Mouse (Mus musculus) CD4-positive, CD25-positive, alpha-beta regulatory T cell, adult 4 months (primary cell): ENCODE data around the gene 4933402E13Rik. TPM values are rescaled to one million over a fixed set of nuclear protein-coding genes. Genes with fewer than 3 reads are reported as not detected.

Source experiments
- ATAC-seq: one replicate; pipeline ENCODE4 v1.8.0; 2017
- polyA plus RNA-seq, 2 experiments: library from polyadenylated mRNA; unstranded; fragments of 100-300 nt; shearing (Covaris generic); gene quantifications; one replicate each; pipeline ENCODE4 v1.2.1; 2017

Gene 4933402E13Rik
- polyA plus RNA-seq = not detected

DNA sequence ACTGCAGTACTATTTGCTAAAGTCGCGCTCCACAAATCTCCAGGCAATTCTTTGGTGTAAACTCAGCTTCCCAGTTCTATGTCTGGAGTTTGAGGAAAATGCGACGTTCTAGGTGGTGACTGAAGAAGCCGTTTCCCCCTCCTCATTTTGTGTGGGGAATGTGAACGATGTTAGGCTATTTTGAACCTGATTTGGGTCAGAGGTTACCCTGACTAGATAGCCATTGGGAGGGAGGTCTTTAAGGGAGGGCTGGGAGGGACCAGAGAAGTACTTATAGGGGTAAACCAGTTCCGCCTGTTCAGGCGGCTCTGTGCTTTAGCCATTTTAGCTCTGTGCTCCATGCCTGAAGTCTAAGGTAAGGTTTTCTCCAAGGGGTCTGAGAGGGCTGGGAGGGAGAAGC, at the start of gene 4933402E13Rik:
Gene 4933402E13Rik, plus strand, starts transcription at position 301 of the 400 bp plus-strand sequence.
- ATAC-seq = no peak

Other genes with a start within 250 kb of the 4933402E13Rik start
- gene 4931400O07Rik, start 184.5 kb downstream of the 4933402E13Rik start, polyA plus RNA-seq = not detected